Mouse (Mus musculus) ES-E14 (cell line): Measurements from ENCODE around the gene Tmem14c.

Source experiments
- CHD2 ChIP-seq: IDR thresholded peaks from 2 replicates; pipeline ENCODE4 v1.6.1; 2014; ENCODE audit warnings: mild to moderate bottlenecking, low read depth, low read length, inconsistent platforms
- HCFC1 ChIP-seq: IDR thresholded peaks from 2 replicates; pipeline ENCODE4 v1.6.1; 2012; ENCODE audit warnings: low read length, inconsistent platforms, borderline replicate concordance; ENCODE audit not compliant: insufficient read depth
- MAFK ChIP-seq: IDR thresholded peaks from 2 replicates; pipeline ENCODE4 v1.6.1; 2014; ENCODE audit warnings: mild to moderate bottlenecking, low read depth, low read length, inconsistent platforms; ENCODE audit not compliant: insufficient read depth
- ZNF384 ChIP-seq: IDR thresholded peaks from 2 replicates; pipeline ENCODE4 v1.6.1; 2012; ENCODE audit warnings: low read depth, low read length, inconsistent platforms

DNA sequence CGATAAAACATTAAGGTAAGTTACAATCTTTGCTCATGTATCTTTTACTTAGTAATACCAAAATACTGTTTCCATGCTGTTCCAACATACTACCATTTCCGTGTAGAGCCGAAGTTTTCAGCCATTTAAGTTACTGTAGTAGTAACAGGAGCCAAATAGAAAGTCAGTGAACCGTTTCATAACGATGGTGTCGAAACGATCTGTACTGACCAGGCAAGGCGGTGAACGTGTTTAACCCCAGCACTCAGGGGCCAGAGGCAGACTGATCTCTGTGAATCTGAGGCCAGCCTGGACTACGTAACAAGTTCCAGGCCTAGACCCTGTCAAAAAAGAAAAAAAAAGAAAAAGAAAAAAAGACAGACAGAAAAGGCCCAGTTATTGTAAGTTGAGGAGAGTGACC, 7.8 kb upstream of the Tmem14c start:
- TF ChIP-seq MAFK (no peak), CHD2 (no peak), HCFC1 (no peak), ZNF384 (no peak)
